Mouse (Mus musculus) heart, embryonic 14.5 days (tissue): ENCODE measurements around the gene Rhbdf1. TPM values are rescaled to one million over a fixed set of nuclear protein-coding genes. Genes with fewer than 3 reads are reported as not detected.

Experiments used
- ATAC-seq: fragments of 200-750 bp; cut with Nextera tagmentation; 2 replicates; pipeline ENCODE4 v1.8.0; 2017; ENCODE audit warnings: low read depth, moderate TSS enrichment; ENCODE audit not compliant: insufficient number of reproducible peaks, insufficient read depth, low FRiP score
- H3K27ac ChIP-seq, 2 experiments: fragments of 200-500 bp in 1 of 2; fragments of 300-500 bp in 1 of 2; sonication (generic) in 1 of 2; replicated peaks in 1 of 2; 2 replicates each; pipeline ENCODE4 v1.5.1; 2012 to 2014; ENCODE audit warnings: low read depth in 2 of 2, low read length in 2 of 2, control low read depth in 1 of 2, mild to moderate bottlenecking in 1 of 2, mixed read lengths in 1 of 2; ENCODE audit not compliant: control insufficient read depth in 1 of 2, insufficient read depth in 1 of 2
- H3K27me3 ChIP-seq: fragments of 300-500 bp; sonication (generic); 2 replicates; pipeline ENCODE4 v1.6.1; 2014; ENCODE audit warnings: mild to moderate bottlenecking, low read length, control low read depth; ENCODE audit not compliant: control insufficient read depth, insufficient read depth
- H3K36me3 ChIP-seq: fragments of 300-500 bp; sonication (generic); 2 replicates; pipeline ENCODE4 v1.6.1; 2014; ENCODE audit warnings: mild to moderate bottlenecking, control low read depth, low read length, mixed read lengths; ENCODE audit not compliant: control insufficient read depth, insufficient read depth
- H3K4me1 ChIP-seq, 2 experiments: fragments of 200-500 bp in 1 of 2; fragments of 300-500 bp in 1 of 2; sonication (generic) in 1 of 2; 2 replicates each; pipeline ENCODE4 v1.6.1; 2012 to 2014; ENCODE audit warnings: low read length in 2 of 2, control low read depth in 1 of 2, mixed read lengths in 1 of 2; ENCODE audit not compliant: control insufficient read depth in 2 of 2, insufficient read depth in 2 of 2
- H3K4me2 ChIP-seq: fragments of 300-500 bp; sonication (generic); 2 replicates; pipeline ENCODE4 v1.6.1; 2014; ENCODE audit warnings: mild to moderate bottlenecking, low read length
- H3K4me3 ChIP-seq, 2 experiments: fragments of 200-500 bp in 1 of 2; fragments of 300-500 bp in 1 of 2; sonication (generic) in 1 of 2; 2 replicates each; pipeline ENCODE4 v1.5.1; 2012 to 2014; ENCODE audit warnings: low read length in 2 of 2, mild to moderate bottlenecking in 2 of 2, control low read depth in 1 of 2, low read depth in 1 of 2, moderate library complexity in 1 of 2; ENCODE audit not compliant: control insufficient read depth in 1 of 2, insufficient read depth in 1 of 2
- H3K9ac ChIP-seq: fragments of 300-500 bp; sonication (generic); 2 replicates; pipeline ENCODE4 v1.6.1; 2014; ENCODE audit warnings: mild to moderate bottlenecking, low read length
- H3K9me3 ChIP-seq: fragments of 300-500 bp; sonication (generic); 2 replicates; pipeline ENCODE4 v1.6.1; 2016; ENCODE audit warnings: low read length, control low read depth; ENCODE audit not compliant: control insufficient read depth
- WGBS: fragments of 180-500 bp; shearing (Covaris S2); extraction: QIAGEN DNeasy Blood & Tissue Kit; methylation state at CpG from one replicate; pipeline ENCODE4 v1.1.7; 2014; 5-methylcytosine and 5-hydroxymethylcytosine counted together
- polyA plus RNA-seq: library from polyadenylated mRNA; unstranded; fragments of >200 nt; fragmentation: Nextera tagmentation; extraction: Ambion mirVana; gene quantifications from 2 replicates; pipeline ENCODE4 v1.2.1, GENCODE M21; 2014

Rhbdf1 gene
- polyA plus RNA-seq, 1 experiment from 2014 or later: 26.6 TPM

- Histone ChIP-seq H3K9me3 (no peaks in the 10 kb centered on the region), H3K4me1 (peaks cover 6 to 11% of the 10 kb centered on the region in 2 experiments; a peak in 3 of 4 replicates), H3K36me3 (peaks cover 75% of the 10 kb centered on the region), H3K9ac (no peak overlapping the region), H3K4me2 (no peak overlapping the region), H3K27ac (no peak overlapping the region), H3K4me3 (no peak overlapping the region), H3K27me3 (no peaks in the 10 kb centered on the region)
- no peak for ATAC-seq
Observed at GRCm38 (mm10) chr11:32247068-32247467, 25.0 kb upstream of the Rhbdf1 start.

GRCm38 (mm10) chr11:32245614-32246013 is 23.5 kb upstream of the Rhbdf1 start:
- no peaks in the 10 kb centered on the region for H3K27me3 ChIP-seq
- peaks cover 73% of the 10 kb centered on the region for H3K36me3 ChIP-seq
- H3K9me3 ChIP-seq: no peaks in the 10 kb centered on the region
- 82% methylated on average over 6 of the region's 6 CpGs for WGBS
- H3K27ac ChIP-seq: no peak overlapping the region
- H3K4me2 ChIP-seq: no peak overlapping the region
- ATAC-seq: no peak
- no peak overlapping the region for H3K4me3 ChIP-seq
- H3K4me1 ChIP-seq: peaks cover 6 to 11% of the 10 kb centered on the region in 2 experiments; a peak in 3 of 4 replicates
- H3K9ac ChIP-seq: no peak overlapping the region

GRCm38 (mm10) chr11:32244617-32245016 is 22.5 kb upstream of the Rhbdf1 start:
- Histone ChIP-seq H3K27ac (no peak overlapping the region), H3K4me1 (peaks cover 6 to 11% of the 10 kb centered on the region in 2 experiments; a peak in 3 of 4 replicates), H3K9me3 (no peaks in the 10 kb centered on the region), H3K27me3 (no peaks in the 10 kb centered on the region), H3K4me2 (no peak overlapping the region), H3K4me3 (no peak overlapping the region), H3K9ac (no peak overlapping the region), H3K36me3 (peaks cover 73% of the 10 kb centered on the region)
- no peak for ATAC-seq
- 76% methylated on average over 1 of the region's 1 CpGs for WGBS

GRCm38 (mm10) chr11:32244064-32244463 is 22.0 kb upstream of the Rhbdf1 start:
- Histone ChIP-seq H3K9me3 (no peaks in the 10 kb centered on the region), H3K27me3 (no peaks in the 10 kb centered on the region), H3K36me3 (peaks cover 73% of the 10 kb centered on the region), H3K4me2 (no peak overlapping the region), H3K9ac (no peak overlapping the region), H3K27ac (no peak overlapping the region; a peak in 1 of 4 replicates), H3K4me3 (no peak overlapping the region), H3K4me1 (peaks cover 6 to 11% of the 10 kb centered on the region in 2 experiments; a peak in 3 of 4 replicates)
- ATAC-seq: no peak
- WGBS: 74% methylated on average over 3 of the region's 3 CpGs

- H3K4me3 ChIP-seq: no peak overlapping the region
- no peak overlapping the region for H3K9ac ChIP-seq
- H3K9me3 ChIP-seq: no peaks in the 10 kb centered on the region
- 54% methylated on average over 7 of the region's 7 CpGs for WGBS
- no peaks in the 10 kb centered on the region for H3K27me3 ChIP-seq
- no peak overlapping the region for H3K4me2 ChIP-seq
- peaks cover 6 to 11% of the 10 kb centered on the region in 2 experiments; a peak in 3 of 4 replicates for H3K4me1 ChIP-seq
- H3K27ac ChIP-seq: peak overlapping the region in 1 of 2 experiments; percentile 14; a peak in 1 of 4 replicates
- ATAC-seq: no peak
- H3K36me3 ChIP-seq: peaks cover 73% of the 10 kb centered on the region
Observed at GRCm38 (mm10) chr11:32243205-32243955, 21.3 kb upstream of the Rhbdf1 start.

- Histone ChIP-seq H3K36me3 (peaks cover 75% of the 10 kb centered on the region), H3K9me3 (no peaks in the 10 kb centered on the region), H3K9ac (no peak overlapping the region), H3K4me3 (no peak overlapping the region), H3K27ac (no peak overlapping the region), H3K4me2 (no peak overlapping the region), H3K4me1 (peaks cover 6 to 14% of the 10 kb centered on the region in 2 experiments; a peak in 3 of 4 replicates), H3K27me3 (no peaks in the 10 kb centered on the region)
- ATAC-seq: no peak
- 86% methylated on average over 3 of the region's 3 CpGs for WGBS
Observed at GRCm38 (mm10) chr11:32242209-32242608, 20.1 kb upstream of the Rhbdf1 start.

- no peak overlapping the region for H3K9ac ChIP-seq
- no peak overlapping the region for H3K4me2 ChIP-seq
- no peak overlapping the region for H3K4me3 ChIP-seq
- H3K36me3 ChIP-seq: peaks cover 71% of the 10 kb centered on the region
- ATAC-seq: no peak
- H3K27ac ChIP-seq: no peak overlapping the region
- peaks cover 6 to 14% of the 10 kb centered on the region in 2 experiments for H3K4me1 ChIP-seq
- H3K9me3 ChIP-seq: no peaks in the 10 kb centered on the region
- H3K27me3 ChIP-seq: no peaks in the 10 kb centered on the region
Observed at GRCm38 (mm10) chr11:32241391-32241790, 19.3 kb upstream of the Rhbdf1 start.
